Mouse (Mus musculus): ENCODE measurements at regions not wholly inside any gene's neighbourhood (a gene's known extent, or its start where the extent isn't known, plus 50 kb on each side); places are given as distances from the start of the nearest gene placed in this dataset.

- DNase-seq (ENCODE audit: low read depth, low spot score), result no peak
- Histone ChIP-seq H3K36me3 (ENCODE audit: control insufficient read depth in 1 of 2, insufficient read depth in 2 of 2, low read length in 2 of 2) (no peaks in the 10 kb centered on the region), H3K27me3 (ENCODE audit: control insufficient read depth in 1 of 2, insufficient read depth in 2 of 2, low read length in 2 of 2) (no peaks in the 10 kb centered on the region), H3K4me1 (ENCODE audit: control insufficient read depth in 1 of 2, insufficient read depth in 2 of 2, low read length in 2 of 2) (no peaks in the 10 kb centered on the region), H3K79me2 (ENCODE audit: control insufficient read depth, insufficient read depth, low read length, poor library complexity) (no peaks in the 10 kb centered on the region), H3K4me3 (ENCODE audit: control insufficient read depth in 1 of 2, insufficient read depth in 1 of 2, low read depth in 2 of 2, low read length in 2 of 2) (no peak overlapping the region), H3K9ac (ENCODE audit: control insufficient read depth, low read depth, low read length, poor library complexity, severe bottlenecking) (no peak overlapping the region), H3K9me3 (replicated peaks; ENCODE audit: insufficient read depth, low read length) (no peaks in the 10 kb centered on the region; the same call in 1 of the 2 replicates), H3K27ac (ENCODE audit: control insufficient read depth, low read depth, low read length) (no peak overlapping the region)
- no peak for TF ChIP-seq TCF12 (IDR thresholded peaks at IDR 0.05; ENCODE audit: low read depth, low read length)
- TF ChIP-seq MAZ (IDR thresholded peaks at IDR 0.05; ENCODE audit: low read depth, low read length), result no peak
- no peak for TF ChIP-seq EP300 (IDR thresholded peaks at IDR 0.05; ENCODE audit: low read depth in 1 of 2, low read length in 2 of 2)
- TF ChIP-seq MXI1 (IDR thresholded peaks at IDR 0.05; ENCODE audit: low read depth, low read length), result no peak
- TF ChIP-seq CTCF (IDR thresholded peaks at IDR 0.05 in 2 of 3, conservative IDR thresholded peaks at IDR 0.05 in 1 of 3; ENCODE audit: control insufficient read depth in 1 of 3, insufficient read depth in 1 of 3, low read depth in 2 of 3, low read length in 3 of 3, poor library complexity in 1 of 3, severe bottlenecking in 1 of 3), result no peak
- no peak for TF ChIP-seq POLR2AphosphoS5 (IDR thresholded peaks at IDR 0.05; ENCODE audit: borderline replicate concordance, low read depth, low read length)
- TF ChIP-seq ZMIZ1 (IDR thresholded peaks at IDR 0.05; ENCODE audit: low read depth, low read length), result no peak
- TF ChIP-seq UBTF (IDR thresholded peaks at IDR 0.05; ENCODE audit: borderline replicate concordance, insufficient read depth, low read depth, low read length), result no peak
- TF ChIP-seq JUND (IDR thresholded peaks at IDR 0.05; ENCODE audit: low read depth, low read length), result no peak
Measured at GRCm38 (mm10) chr8:99724626-99725218, 308.5 kb upstream of the Cdh8 start.

GRCm38 (mm10) chr8:99718927-99719326 lies 302.7 kb upstream of the Cdh8 start:
- H3K36me3 ChIP-seq (ENCODE audit: control insufficient read depth in 1 of 2, insufficient read depth in 2 of 2, low read length in 2 of 2), result no peaks in the 10 kb centered on the region
- no peak overlapping the region for H3K4me3 ChIP-seq (ENCODE audit: control insufficient read depth in 1 of 2, insufficient read depth in 1 of 2, low read depth in 2 of 2, low read length in 2 of 2)
- H3K9me3 ChIP-seq (replicated peaks; ENCODE audit: insufficient read depth, low read length), result no peaks in the 10 kb centered on the region
- H3K27me3 ChIP-seq (ENCODE audit: control insufficient read depth in 1 of 2, insufficient read depth in 2 of 2, low read length in 2 of 2), result no peaks in the 10 kb centered on the region
- H3K9ac ChIP-seq (ENCODE audit: control insufficient read depth, low read depth, low read length, poor library complexity, severe bottlenecking), result no peak overlapping the region
- H3K27ac ChIP-seq (ENCODE audit: control insufficient read depth, low read depth, low read length), result no peak overlapping the region
- no peak for TF ChIP-seq USF1 (IDR thresholded peaks at IDR 0.05; ENCODE audit: low read depth, low read length)
- TF ChIP-seq HCFC1 (IDR thresholded peaks at IDR 0.05; ENCODE audit: low read depth, low read length), result no peak
- no peak for TF ChIP-seq POLR2AphosphoS5 (IDR thresholded peaks at IDR 0.05; ENCODE audit: borderline replicate concordance, low read depth, low read length)
- TF ChIP-seq TCF12 (IDR thresholded peaks at IDR 0.05; ENCODE audit: low read depth, low read length), result no peak
- no peak for TF ChIP-seq GATA1 (IDR thresholded peaks at IDR 0.05; ENCODE audit: low read depth, low read length)
- TF ChIP-seq SIN3A (IDR thresholded peaks at IDR 0.05; ENCODE audit: low read length), result no peak
- no peaks in the 10 kb centered on the region for H3K4me1 ChIP-seq (ENCODE audit: control insufficient read depth in 1 of 2, insufficient read depth in 2 of 2, low read length in 2 of 2)
- H3K79me2 ChIP-seq (ENCODE audit: control insufficient read depth, insufficient read depth, low read length, poor library complexity), result no peaks in the 10 kb centered on the region
- DNase-seq (ENCODE audit: low read depth, low spot score), result no peak

- no peaks in the 10 kb centered on the region for H3K36me3 ChIP-seq (ENCODE audit: control insufficient read depth in 1 of 2, insufficient read depth in 2 of 2, low read length in 2 of 2)
- H3K27me3 ChIP-seq (ENCODE audit: control insufficient read depth in 1 of 2, insufficient read depth in 2 of 2, low read length in 2 of 2), result no peaks in the 10 kb centered on the region
- no peak overlapping the region for H3K27ac ChIP-seq (ENCODE audit: control insufficient read depth, low read depth, low read length)
- no peak overlapping the region for H3K4me3 ChIP-seq (ENCODE audit: control insufficient read depth in 1 of 2, insufficient read depth in 1 of 2, low read depth in 2 of 2, low read length in 2 of 2)
- H3K9me3 ChIP-seq (replicated peaks; ENCODE audit: insufficient read depth, low read length), result no peaks in the 10 kb centered on the region
- H3K79me2 ChIP-seq (ENCODE audit: control insufficient read depth, insufficient read depth, low read length, poor library complexity), result no peaks in the 10 kb centered on the region
- no peaks in the 10 kb centered on the region for H3K4me1 ChIP-seq (ENCODE audit: control insufficient read depth in 1 of 2, insufficient read depth in 2 of 2, low read length in 2 of 2)
- no peak for DNase-seq (ENCODE audit: low read depth, low spot score)
- TF ChIP-seq POLR2AphosphoS2 (IDR thresholded peaks at IDR 0.05; ENCODE audit: low read length) (no peak), ZNF384 (IDR thresholded peaks at IDR 0.05; ENCODE audit: low read depth, low read length) (no peak), ZC3H11A (IDR thresholded peaks at IDR 0.05; ENCODE audit: low read depth, low read length) (no peak), NELFE (IDR thresholded peaks at IDR 0.05; ENCODE audit: low read depth, low read length) (no peak), CHD2 (IDR thresholded peaks at IDR 0.05; ENCODE audit: low read length) (no peak), TCF12 (IDR thresholded peaks at IDR 0.05; ENCODE audit: low read depth, low read length) (no peak), CHD1 (IDR thresholded peaks at IDR 0.05; ENCODE audit: low read depth, low read length) (no peak), E2F4 (IDR thresholded peaks at IDR 0.05; ENCODE audit: borderline replicate concordance, low read depth, low read length) (no peak), JUND (IDR thresholded peaks at IDR 0.05; ENCODE audit: low read depth, low read length) (no peak), CTCF (IDR thresholded peaks at IDR 0.05 in 2 of 3, conservative IDR thresholded peaks at IDR 0.05 in 1 of 3; ENCODE audit: control insufficient read depth in 1 of 3, insufficient read depth in 1 of 3, low read depth in 2 of 3, low read length in 3 of 3, poor library complexity in 1 of 3, severe bottlenecking in 1 of 3) (no peak), EP300 (IDR thresholded peaks at IDR 0.05; ENCODE audit: low read depth in 1 of 2, low read length in 2 of 2) (no peak), MXI1 (IDR thresholded peaks at IDR 0.05; ENCODE audit: low read depth, low read length) (no peak), POLR2AphosphoS5 (IDR thresholded peaks at IDR 0.05; ENCODE audit: borderline replicate concordance, low read depth, low read length) (no peak), SIN3A (IDR thresholded peaks at IDR 0.05; ENCODE audit: low read length) (no peak), MEF2A (IDR thresholded peaks at IDR 0.05; ENCODE audit: extremely low read depth, insufficient replicate concordance, low read depth, low read length, poor library complexity, severe bottlenecking) (no peak), MAFK (IDR thresholded peaks at IDR 0.05; ENCODE audit: borderline replicate concordance, low read depth, low read length) (no peak)
- no peak overlapping the region for H3K9ac ChIP-seq (ENCODE audit: control insufficient read depth, low read depth, low read length, poor library complexity, severe bottlenecking)
Measured at GRCm38 (mm10) chr8:99681673-99682072, 265.4 kb upstream of the Cdh8 start.

All from MEL (cell line).